Mouse (Mus musculus) right cerebral cortex, postnatal 36 days (tissue): ENCODE measurements around the gene Wnt3.
"Not testable (repeated sequence)": the region's sequence is repeated elsewhere in the genome, so short reads cannot be mapped to it uniquely, and the experiment has no call there.

Source experiments
- DNase-seq, 2 experiments: peaks; one replicate each; pipeline ENCODE4 v3.0.0; 2022; ENCODE audit warnings: low spot score in 2 of 2, mixed read lengths in 1 of 2

The Wnt3 gene

DNA sequence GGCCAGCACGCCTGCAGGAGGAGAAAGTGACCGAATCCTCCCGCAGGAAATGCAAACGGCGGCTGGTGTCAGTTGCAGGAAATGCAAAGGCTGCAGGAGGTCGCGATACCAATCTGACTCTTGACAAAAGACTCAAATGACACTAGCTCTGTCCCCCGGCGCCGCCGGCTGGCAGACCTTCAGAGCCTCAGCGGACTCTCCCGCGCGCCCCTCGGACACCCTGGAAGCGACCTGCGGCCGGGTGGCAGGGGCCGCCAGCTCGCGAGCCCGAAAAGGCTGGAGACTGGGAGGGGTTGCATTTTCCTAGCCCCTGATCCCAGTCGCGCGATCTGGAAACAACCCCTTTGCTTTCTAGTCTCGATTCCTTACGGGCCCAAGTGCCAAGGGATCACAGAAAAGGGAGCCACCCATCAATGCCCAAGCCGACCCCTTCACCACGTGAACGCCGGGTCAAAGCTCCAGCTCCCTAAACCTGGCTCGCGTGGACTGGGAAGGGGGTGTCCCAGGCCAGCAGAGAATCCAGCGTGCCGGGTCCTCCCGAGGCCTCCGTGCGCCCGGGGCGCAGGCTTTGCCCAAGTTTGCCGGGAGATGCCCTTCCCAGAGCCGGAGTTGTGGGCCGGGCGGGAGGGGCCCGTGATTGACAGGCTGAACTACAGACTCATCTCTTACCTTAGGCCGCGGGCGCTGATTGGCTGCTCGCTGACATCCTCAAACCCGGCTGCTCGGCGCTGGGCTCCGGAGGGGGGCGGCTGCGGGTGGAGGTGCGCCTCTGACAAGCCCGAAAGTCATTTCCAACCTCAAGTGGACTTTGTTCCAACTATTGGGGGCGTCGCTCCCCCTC is at the start of gene Wnt3:
TSS of gene Wnt3 (plus strand) at position 764 of the 841 bp plus-strand sequence.
- no peak for DNase-seq

- DNase-seq: peak; percentile 39 to 54
Measured at GRCm38 (mm10) chr11:103724331-103724771, 49.6 kb upstream of the Wnt3 start.

DNA sequence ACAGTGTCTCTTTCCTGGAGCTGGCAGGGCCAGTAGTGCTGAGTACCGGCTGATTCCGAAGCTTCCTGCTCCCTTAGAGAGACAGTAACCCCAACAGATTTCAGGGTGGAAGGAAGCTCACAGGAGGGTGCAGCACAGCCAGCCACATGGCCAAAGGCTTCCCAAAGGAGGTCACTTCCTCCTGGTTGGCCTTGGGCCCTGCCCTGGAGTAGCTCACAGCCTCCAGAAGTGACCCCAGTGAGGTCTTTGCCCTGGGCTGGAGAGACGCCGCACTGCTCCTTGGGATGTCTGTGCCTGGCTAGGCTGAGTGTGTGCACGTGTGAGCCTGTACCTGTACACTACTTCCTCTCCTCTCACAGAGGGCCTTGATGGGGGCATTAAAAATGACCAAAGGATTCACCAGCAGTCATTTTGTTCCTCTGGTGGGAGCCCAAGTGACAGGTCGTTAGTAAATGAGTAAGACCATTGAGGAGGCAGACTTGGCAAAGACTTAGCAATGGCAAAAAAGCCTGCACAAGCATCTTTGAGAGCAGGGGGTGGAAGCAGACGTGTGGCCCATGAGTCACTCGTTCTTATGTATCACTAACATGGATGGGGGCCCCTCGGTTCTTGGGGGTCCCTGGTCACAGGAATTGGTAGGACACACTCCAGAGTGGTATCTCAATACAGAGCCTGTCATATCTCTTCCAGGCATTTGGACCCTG is 44.5 kb upstream of the Wnt3 start:
- no peak for DNase-seq

DNA sequence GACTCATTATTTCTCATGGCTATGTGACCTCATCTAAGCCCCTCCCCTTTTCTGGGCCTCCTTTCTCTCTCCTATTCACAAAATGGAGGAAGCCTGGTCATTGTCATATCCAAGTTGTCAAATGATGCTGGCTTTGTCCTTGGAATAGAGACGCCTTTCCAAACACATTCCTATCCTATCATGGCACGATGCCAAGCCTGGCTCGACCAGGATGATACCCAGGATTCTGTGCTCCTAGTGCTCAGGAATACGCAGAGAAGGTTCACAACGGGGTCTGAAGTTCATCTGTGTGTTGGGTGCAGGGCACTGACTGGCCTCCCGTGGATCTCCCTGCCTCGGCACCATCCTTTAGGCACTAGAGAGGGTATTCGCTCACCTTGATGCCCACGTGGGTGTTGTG is 42.4 kb upstream of the Wnt3 start:
- no peak for DNase-seq

GRCm38 (mm10) chr11:103732306-103732705 is 41.6 kb upstream of the Wnt3 start:
- no peak for DNase-seq

- DNase-seq: peak; percentile 41 to 56
Measured at GRCm38 (mm10) chr11:103733069-103733468, 40.9 kb upstream of the Wnt3 start.

GRCm38 (mm10) chr11:103733961-103734360 is 40.0 kb upstream of the Wnt3 start:
- DNase-seq: no peak

DNA sequence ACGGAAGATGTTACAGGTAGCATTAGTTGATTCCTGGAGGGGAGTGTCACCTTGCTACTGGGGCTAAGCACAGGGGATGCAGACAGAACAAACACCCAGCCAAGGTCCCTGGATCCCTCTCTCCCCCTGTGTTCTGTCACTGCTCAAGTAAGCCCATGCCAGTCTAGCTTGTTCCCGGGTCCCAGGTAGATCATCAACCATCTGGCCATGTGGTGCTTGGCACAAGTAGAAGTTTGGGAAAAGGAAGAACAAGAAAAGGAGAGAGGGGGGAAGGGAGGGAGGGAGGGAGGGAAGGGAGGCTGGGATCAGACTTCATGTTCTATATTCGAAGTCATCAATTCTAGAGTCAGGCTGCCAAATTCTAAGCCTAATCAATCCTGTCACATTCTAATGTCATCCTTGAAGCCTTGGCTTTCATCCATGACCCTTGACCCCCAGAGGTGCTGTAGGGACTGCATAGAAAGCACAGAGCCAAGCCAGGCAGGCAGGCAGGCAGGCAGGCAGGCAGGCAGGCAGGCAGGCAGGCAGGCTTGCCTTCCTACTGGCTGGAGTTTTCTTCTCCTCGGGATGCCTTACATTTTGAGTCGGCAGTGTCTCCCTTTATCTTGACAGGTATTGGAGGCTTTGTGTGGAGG is 39.4 kb upstream of the Wnt3 start:
- DNase-seq: no peak

- DNase-seq: no peak
Measured at GRCm38 (mm10) chr11:103735046-103735781, 38.7 kb upstream of the Wnt3 start.

DNA sequence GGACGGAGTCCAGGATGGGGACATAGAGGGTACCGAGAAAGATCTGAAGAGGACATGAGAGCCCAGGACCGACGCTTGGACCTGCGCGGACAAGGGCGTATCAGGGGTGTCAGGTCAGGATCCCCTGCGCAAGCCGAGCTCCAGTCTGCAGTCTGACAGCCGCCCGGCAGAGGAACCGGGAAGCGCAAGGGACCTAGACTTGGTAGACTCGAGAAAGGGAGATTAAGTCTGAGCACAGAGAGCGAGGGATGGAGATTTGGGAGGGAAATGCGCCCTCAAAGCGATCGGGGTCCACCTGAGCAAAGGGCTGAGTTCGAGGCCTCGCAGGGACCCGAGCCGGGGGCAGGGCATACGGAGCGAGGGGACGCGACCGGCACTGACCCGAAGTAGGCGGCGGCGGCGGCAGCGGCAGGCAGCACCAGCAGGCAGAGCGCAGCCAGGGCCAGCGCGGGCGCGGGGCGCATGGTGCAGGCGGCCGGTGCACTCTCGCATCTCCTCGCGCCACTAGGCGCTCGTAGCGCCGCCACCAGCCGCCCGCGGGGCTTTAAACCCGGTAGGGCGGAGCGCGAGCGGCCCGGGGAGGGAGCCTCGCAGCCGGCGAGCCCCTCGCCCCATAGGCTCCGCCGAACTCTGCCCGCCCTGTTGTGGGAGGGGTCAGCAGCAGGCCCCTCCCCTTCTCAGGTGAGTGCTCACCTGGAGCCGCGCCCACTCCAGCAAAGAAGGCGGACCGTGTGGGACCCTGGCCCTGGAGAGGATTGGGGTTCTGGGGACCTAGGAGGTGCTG is 24.5 kb upstream of the Wnt3 start, which contains the start of gene Wnt9b:
TSS of gene Wnt9b (minus strand) at position 516 of the 784 bp plus-strand sequence.
- no peak for DNase-seq

DNA sequence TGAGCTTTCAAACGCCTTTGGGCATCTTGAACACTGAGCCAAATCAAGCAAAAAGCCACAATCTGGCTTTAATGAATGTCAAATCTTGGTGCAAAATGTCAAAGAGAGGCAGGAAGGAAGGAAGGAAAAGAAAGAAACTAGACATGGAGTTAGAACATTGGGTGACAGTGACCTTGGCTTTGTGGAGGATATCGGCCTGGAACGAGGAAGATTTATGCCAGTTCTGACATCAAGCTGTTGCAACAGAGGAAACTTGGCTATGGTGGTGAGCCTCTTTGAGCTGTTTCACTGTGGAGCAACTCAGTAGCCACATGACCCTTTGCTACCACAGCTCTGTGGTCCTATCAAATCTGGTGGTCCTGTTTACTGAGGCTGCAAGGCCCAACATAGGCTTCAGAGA is 23.3 kb upstream of the Wnt3 start:
- DNase-seq: no peak

DNA sequence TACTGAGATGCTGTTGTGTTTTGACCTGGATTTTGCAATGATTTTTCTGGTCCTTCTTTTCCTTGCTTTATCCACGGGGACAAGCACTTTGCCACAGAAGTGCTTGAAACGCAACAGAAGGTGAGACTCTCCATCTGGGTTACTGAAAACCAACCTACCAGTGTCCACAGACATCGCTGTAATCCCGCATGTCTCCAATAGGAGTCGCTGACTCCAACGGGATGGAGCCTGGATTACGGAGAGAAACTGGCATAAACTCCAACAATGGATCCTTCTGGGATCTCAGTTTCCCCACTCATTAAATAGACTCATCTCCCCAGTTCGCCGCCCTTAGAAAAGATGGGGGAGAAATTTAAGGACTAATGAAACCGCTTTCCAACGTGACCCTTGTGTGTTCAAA is 15.9 kb upstream of the Wnt3 start:
- no peak for DNase-seq

DNA sequence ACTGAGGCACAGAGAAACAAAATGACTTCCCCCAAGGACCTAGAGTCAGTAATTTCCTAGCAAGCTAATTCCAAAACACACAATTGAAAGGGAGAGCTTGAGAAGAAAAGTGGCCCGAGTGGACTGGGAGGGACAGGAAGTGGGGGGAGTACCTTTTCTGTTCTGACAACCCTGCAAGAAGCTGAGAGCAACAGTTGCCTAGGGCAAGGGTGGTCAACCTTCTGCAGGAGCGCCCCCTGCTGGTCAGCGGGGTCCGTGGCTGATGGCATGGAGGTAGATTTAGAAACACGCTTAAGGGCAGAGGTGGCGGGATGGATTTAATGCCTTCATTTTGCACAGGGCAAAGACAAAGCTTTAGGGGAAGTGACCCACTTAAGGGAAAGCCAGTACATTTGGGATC is 15.2 kb upstream of the Wnt3 start:
- peak; percentile 23 to 34 for DNase-seq

- no peak for DNase-seq
Measured at GRCm38 (mm10) chr11:103760101-103760500, 13.8 kb upstream of the Wnt3 start.

GRCm38 (mm10) chr11:103760891-103761290 is 13.1 kb upstream of the Wnt3 start:
- not testable (repeated sequence) for DNase-seq

- peak in 1 of 2 experiments; percentile 20 for DNase-seq
Measured at GRCm38 (mm10) chr11:103763410-103764163, 10.4 kb upstream of the Wnt3 start.

DNA sequence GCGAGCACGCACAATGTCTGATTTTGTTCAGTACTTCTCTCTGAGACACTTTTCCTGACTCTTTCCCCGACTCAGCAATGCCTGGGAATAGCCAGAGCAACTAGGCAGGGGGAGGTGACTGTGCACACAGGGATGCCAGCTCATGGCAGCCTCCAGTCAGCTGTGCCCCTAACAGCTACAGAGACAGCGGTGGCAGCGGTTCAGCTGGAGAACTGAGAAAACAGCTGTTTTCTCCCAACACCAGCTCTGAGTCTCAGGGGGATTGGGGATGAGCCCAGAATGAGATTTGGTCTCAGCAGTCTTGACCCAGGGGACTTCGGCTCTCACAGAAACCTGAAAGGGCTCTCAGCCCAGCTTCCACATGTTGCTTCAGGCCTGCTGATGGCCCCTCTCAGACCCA is 9.3 kb upstream of the Wnt3 start:
- DNase-seq: no peak

GRCm38 (mm10) chr11:103765556-103766011 is 8.4 kb upstream of the Wnt3 start:
- DNase-seq: no peak

GRCm38 (mm10) chr11:103771160-103771817 is 2.7 kb upstream of the Wnt3 start:
- no peak for DNase-seq
